Mouse (Mus musculus) neural tube, embryonic 11.5 days (tissue): ENCODE results near the gene Sept1. TPM values are rescaled to one million over a fixed set of nuclear protein-coding genes. Genes with fewer than 3 reads are reported as not detected.
"Not testable (repeated sequence)": the region's sequence is repeated elsewhere in the genome, so short reads cannot be mapped to it uniquely, and the experiment has no call there.

ENCODE experiments used
- ATAC-seq: fragments of 200-750 bp; cut with Nextera tagmentation; 2 replicates; pipeline ENCODE4 v1.8.0; 2017; ENCODE audit warnings: moderate number of reproducible peaks, mild to moderate bottlenecking, moderate TSS enrichment, moderate library complexity; ENCODE audit not compliant: insufficient read depth, low FRiP score, low TSS enrichment
- DNase-seq: peaks from one replicate; pipeline ENCODE4 v3.0.0-alpha.2; 2015; ENCODE audit warnings: low spot score
- H3K27ac ChIP-seq: fragments of 300-500 bp; sonication (generic); 2 replicates; pipeline ENCODE4 v1.5.1; 2014; ENCODE audit warnings: low read depth, mild to moderate bottlenecking, low read length
- H3K27me3 ChIP-seq: fragments of 300-500 bp; sonication (generic); 2 replicates; pipeline ENCODE4 v1.6.1; 2014; ENCODE audit warnings: mild to moderate bottlenecking, low read length, mixed read lengths; ENCODE audit not compliant: control insufficient read depth, insufficient read depth
- H3K36me3 ChIP-seq: fragments of 300-500 bp; sonication (generic); 2 replicates; pipeline ENCODE4 v1.6.1; 2014; ENCODE audit warnings: mild to moderate bottlenecking, low read length, moderate library complexity, mixed read lengths; ENCODE audit not compliant: control insufficient read depth, insufficient read depth
- H3K4me1 ChIP-seq: fragments of 300-500 bp; sonication (generic); 2 replicates; pipeline ENCODE4 v1.6.1; 2014; ENCODE audit warnings: low read length, mixed read lengths; ENCODE audit not compliant: control insufficient read depth, insufficient read depth
- H3K4me2 ChIP-seq: fragments of 300-500 bp; sonication (generic); 2 replicates; pipeline ENCODE4 v1.6.1; 2014; ENCODE audit warnings: low read depth, mild to moderate bottlenecking, moderate library complexity
- H3K4me3 ChIP-seq: fragments of 300-500 bp; sonication (generic); 2 replicates; pipeline ENCODE4 v1.5.1; 2014; ENCODE audit warnings: low read depth, low read length
- H3K9ac ChIP-seq: fragments of 300-500 bp; sonication (generic); 2 replicates; pipeline ENCODE4 v1.6.1; 2014; ENCODE audit warnings: mild to moderate bottlenecking, low read length
- H3K9me3 ChIP-seq: fragments of 300-500 bp; sonication (generic); 2 replicates; pipeline ENCODE4 v1.6.1; 2016; ENCODE audit warnings: low read length; ENCODE audit not compliant: control insufficient read depth
- WGBS: fragments of 180-500 bp; shearing (Covaris S2); extraction: QIAGEN DNeasy Blood & Tissue Kit; methylation state at CpG from one replicate; pipeline ENCODE4 v1.1.7; 2014; 5-methylcytosine and 5-hydroxymethylcytosine counted together
- polyA plus RNA-seq: library from polyadenylated mRNA; unstranded; fragments of >200 nt; fragmentation: Nextera tagmentation; extraction: Ambion mirVana; gene quantifications from 2 replicates; pipeline ENCODE4 v1.2.1, GENCODE M21; 2014

Gene Sept1
- polyA plus RNA-seq, 1 experiment from 2014 or later, result 22.0 TPM

DNA sequence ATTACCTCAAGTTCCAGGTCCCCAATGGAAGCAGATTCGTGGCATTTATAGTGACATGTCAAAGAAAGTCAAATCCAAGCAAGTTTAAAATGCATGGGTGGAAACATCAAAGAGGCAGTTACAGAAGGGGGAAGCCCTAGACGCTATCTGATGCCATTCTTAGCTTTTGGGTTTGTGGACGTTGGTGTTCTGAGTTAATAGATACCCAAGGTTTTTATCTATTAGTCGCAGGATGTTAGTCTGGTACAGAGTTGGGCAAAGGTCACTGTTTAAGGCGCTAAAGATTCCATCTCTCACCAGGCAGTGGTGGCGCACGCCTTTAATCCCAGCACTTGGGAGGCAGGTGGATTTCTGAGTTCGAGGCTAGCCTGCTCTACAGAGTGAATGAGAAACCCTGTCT is 49.6 kb downstream of the Sept1 start:
- Histone ChIP-seq H3K4me1 (no peaks in the 10 kb centered on the region), H3K27me3 (no peaks in the 10 kb centered on the region), H3K27ac (no peak overlapping the region), H3K4me3 (no peak overlapping the region), H3K36me3 (no peaks in the 10 kb centered on the region), H3K9ac (no peak overlapping the region), H3K4me2 (no peak overlapping the region), H3K9me3 (no peaks in the 10 kb centered on the region)
- no peak for ATAC-seq
- WGBS, result 84% methylated on average over 8 of the region's 8 CpGs
- DNase-seq, result no peak

DNA sequence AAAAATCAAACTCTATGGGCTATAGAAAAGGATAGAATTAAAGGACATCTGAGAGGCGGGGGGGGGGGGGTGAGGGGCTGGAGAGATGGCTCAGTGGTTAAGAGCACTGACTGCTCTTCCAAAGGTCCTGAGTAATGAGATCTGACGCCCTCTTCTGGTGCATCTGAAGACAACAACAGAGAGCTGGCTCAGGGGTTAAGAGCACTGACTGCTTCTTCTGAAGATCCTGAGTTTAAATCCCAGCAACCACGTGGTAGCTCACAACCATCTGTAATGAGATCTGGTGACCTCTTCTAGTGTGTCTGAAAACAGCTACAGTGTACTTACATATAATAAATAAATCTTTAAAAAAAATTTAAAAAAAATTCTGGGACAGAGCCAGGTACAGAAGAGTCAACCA is 51.2 kb downstream of the Sept1 start:
- H3K9ac ChIP-seq, ATAC-seq, H3K27me3 ChIP-seq, H3K4me2 ChIP-seq, H3K36me3 ChIP-seq, H3K9me3 ChIP-seq, H3K4me1 ChIP-seq, DNase-seq, H3K27ac ChIP-seq, H3K4me3 ChIP-seq: not testable (repeated sequence)
- WGBS, result 42% methylated on average over 3 of the region's 3 CpGs

DNA sequence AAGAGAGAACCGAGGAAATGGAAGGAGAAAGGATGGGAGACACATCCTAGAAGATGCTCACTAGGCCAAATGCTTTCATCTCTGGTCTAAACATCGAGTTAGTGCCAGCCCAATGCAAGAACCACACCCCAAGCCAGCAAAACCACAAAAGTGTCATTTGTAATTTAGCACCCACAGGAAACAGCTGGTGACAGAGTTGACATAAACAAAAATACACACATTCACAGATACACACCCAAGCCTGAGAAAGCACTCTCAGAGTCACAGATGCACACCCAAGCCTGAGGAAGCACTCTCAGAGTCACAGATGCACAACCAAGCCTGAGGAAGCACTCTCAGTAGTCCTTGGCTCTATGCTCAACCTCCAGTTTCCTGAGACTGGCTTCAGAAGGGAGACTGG is 52.1 kb downstream of the Sept1 start:
- ATAC-seq, result no peak
- Histone ChIP-seq H3K36me3 (no peaks in the 10 kb centered on the region), H3K9me3 (no peaks in the 10 kb centered on the region), H3K4me1 (no peaks in the 10 kb centered on the region), H3K27ac (no peak overlapping the region), H3K4me3 (no peak overlapping the region), H3K9ac (no peak overlapping the region), H3K27me3 (no peaks in the 10 kb centered on the region), H3K4me2 (no peak overlapping the region)
- WGBS, result 73% methylated on average over 2 of the region's 2 CpGs
- DNase-seq, result no peak

DNA sequence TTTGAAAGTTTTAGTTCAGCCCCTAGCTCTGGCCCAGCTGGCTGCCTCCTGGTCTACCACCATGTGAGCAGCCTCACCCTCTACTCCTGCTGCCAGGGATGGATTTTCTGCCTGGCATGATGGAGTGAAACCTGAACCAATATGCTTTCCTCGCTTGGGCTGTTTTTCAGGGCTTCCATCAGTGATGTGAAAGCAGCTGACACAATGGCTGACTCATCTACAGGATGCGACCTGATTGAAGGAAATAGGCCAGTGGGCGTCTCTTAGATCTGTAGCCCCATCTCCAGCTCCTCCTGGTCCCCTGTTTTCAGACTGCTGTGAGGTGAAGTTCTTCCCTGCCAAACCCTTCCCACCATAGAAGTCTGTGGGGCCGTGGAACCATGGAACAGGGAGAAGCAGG is 56.0 kb downstream of the Sept1 start:
- Histone ChIP-seq H3K4me2 (no peak overlapping the region), H3K4me1 (no peaks in the 10 kb centered on the region), H3K36me3 (no peaks in the 10 kb centered on the region), H3K9me3 (no peaks in the 10 kb centered on the region), H3K4me3 (no peak overlapping the region), H3K27ac (no peak overlapping the region), H3K27me3 (no peaks in the 10 kb centered on the region), H3K9ac (no peak overlapping the region)
- 72% methylated on average over 4 of the region's 4 CpGs for WGBS
- DNase-seq (no peak), ATAC-seq (no peak)

DNA sequence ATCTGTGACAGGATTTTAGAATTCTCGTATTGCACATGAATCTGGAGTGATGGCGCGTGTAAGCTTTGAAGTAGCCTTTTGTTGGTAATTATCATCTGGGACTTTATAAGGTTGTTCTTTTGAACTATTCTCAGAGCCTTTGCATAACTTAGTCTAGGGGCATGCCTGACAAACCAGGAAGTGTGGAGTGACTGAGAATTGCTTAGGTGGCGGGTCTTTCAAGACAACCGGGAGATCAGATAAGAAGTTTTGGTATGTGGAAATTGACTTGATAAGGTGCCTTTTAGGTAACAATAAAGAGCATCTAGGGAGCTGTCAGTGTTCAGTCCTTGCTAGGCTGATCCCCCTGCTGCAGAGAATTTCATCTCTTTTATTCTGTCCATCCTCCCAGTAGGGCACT is 66.4 kb downstream of the Sept1 start:
- 92% methylated on average over 5 of the region's 5 CpGs for WGBS
- no peak overlapping the region for H3K4me2 ChIP-seq
- H3K4me1 ChIP-seq, result no peaks in the 10 kb centered on the region
- no peak overlapping the region for H3K27ac ChIP-seq
- DNase-seq (no peak), ATAC-seq (no peak)
- H3K36me3 ChIP-seq, result no peaks in the 10 kb centered on the region
- H3K4me3 ChIP-seq, result no peak overlapping the region
- no peaks in the 10 kb centered on the region for H3K9me3 ChIP-seq
- no peak overlapping the region for H3K9ac ChIP-seq
- no peaks in the 10 kb centered on the region for H3K27me3 ChIP-seq

DNA sequence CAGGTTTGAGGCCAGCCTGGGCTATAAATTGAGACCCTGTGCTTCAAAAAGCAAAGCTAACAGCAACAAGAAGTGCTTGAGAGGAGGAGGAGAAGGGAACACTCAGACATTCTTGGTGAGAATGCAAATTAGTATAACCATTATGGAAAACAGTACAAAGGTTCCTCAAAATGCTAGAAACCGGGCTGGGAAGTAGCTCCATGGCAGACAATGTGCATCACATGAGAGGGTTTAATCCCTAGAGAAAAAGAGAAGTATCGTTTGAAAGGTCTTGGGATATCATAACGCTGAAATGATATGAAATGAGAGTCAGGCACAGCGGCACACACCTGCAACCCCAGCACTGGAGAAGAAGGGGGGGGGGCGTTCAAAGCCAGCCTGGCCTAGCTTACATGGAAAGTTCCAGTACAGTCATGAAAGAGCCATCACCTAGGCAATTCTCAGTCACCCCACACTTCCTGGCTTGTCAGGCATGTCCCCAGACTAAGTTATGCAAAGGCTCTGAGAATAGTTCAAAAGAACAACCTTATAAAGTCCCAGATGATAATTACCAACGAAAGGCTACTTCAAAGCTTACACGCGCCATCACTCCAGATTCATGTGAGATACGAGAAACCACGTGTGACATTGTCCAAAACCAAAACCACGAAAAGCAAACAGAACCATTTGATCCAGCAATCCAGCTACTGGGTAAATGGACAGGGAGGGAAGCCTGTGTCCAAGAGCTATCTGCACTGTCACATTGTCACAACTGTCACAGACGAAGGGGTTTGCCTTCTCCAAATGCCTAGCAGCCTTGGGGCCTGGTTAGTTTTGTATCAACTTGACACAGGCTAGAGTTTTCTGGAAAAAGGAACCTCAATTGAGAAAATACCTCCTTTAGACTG is 67.1 kb downstream of the Sept1 start:
- ATAC-seq (no peak), DNase-seq (no peak)
- no peaks in the 10 kb centered on the region for H3K4me1 ChIP-seq
- no peak overlapping the region for H3K4me3 ChIP-seq
- H3K27ac ChIP-seq, result no peak overlapping the region
- H3K9ac ChIP-seq, result no peak overlapping the region
- H3K27me3 ChIP-seq, result no peaks in the 10 kb centered on the region
- no peaks in the 10 kb centered on the region for H3K36me3 ChIP-seq
- no peak overlapping the region for H3K4me2 ChIP-seq
- H3K9me3 ChIP-seq, result no peaks in the 10 kb centered on the region
- 90% methylated on average over 12 of the region's 12 CpGs for WGBS

Other genes starting within 250 kb of the Sept1 start
- 3.0 and 4.2 TPM in 2 replicates for gene Mvp, start 218.5 kb downstream of the Sept1 start, polyA plus RNA-seq
- gene Pagr1b, start 216.6 kb downstream of the Sept1 start, polyA plus RNA-seq, result 1.1 TPM in 1 of 2 replicates, not detected in the other
- 99.6 and 105 TPM in 2 replicates for gene Pagr1a, start 215.8 kb downstream of the Sept1 start, polyA plus RNA-seq
- gene Gm42742, start 212.0 kb downstream of the Sept1 start, polyA plus RNA-seq, result 14.3 and 19.4 TPM in 2 replicates
- 6.2 and 6.9 TPM in 2 replicates for gene Prrt2, start 211.9 kb downstream of the Sept1 start, polyA plus RNA-seq
- 90.8 and 94.5 TPM in 2 replicates for gene Maz, start 206.1 kb downstream of the Sept1 start, polyA plus RNA-seq
- gene Kif22, start 190.7 kb downstream of the Sept1 start, polyA plus RNA-seq, result 156 and 168 TPM in 2 replicates
- not detected in 2 replicates for gene Zg16, start 145.8 kb downstream of the Sept1 start, polyA plus RNA-seq
- 1.0 and 1.1 TPM in 2 replicates for gene AI467606, start 141.8 kb downstream of the Sept1 start, polyA plus RNA-seq
- gene Qprt, start 110.9 kb downstream of the Sept1 start, polyA plus RNA-seq, result 1.8 and 2.0 TPM in 2 replicates
- 0.27 TPM in 1 of 2 replicates, not detected in the other for gene Spn, start 95.3 kb downstream of the Sept1 start, polyA plus RNA-seq
- 91.6 and 92.0 TPM in 2 replicates for gene Cd2bp2, start 37.1 kb downstream of the Sept1 start, polyA plus RNA-seq
- 23.9 and 28.8 TPM in 2 replicates for gene Tbc1d10b, start 24.7 kb downstream of the Sept1 start, polyA plus RNA-seq
- gene Mylpf, start 24.2 kb downstream of the Sept1 start, polyA plus RNA-seq, result 87.1 and 113 TPM in 2 replicates
- gene Zfp553, start 69 bp downstream of the Sept1 start, polyA plus RNA-seq, result 28.7 and 31.4 TPM in 2 replicates
- 53.2 and 54.5 TPM in 2 replicates for gene Zfp771, start 11.1 kb upstream of the Sept1 start, polyA plus RNA-seq
- 205 and 228 TPM in 2 replicates for gene Dctpp1, start 27.6 kb upstream of the Sept1 start, polyA plus RNA-seq
- gene Sephs2, start 40.9 kb upstream of the Sept1 start, polyA plus RNA-seq, result 78.0 and 79.2 TPM in 2 replicates
- gene Itgal, start 63.1 kb upstream of the Sept1 start, polyA plus RNA-seq, result 1.2 and 1.4 TPM in 2 replicates
- gene Zfp768, start 112.5 kb upstream of the Sept1 start, polyA plus RNA-seq, result 5.1 and 7.0 TPM in 2 replicates
- gene Zfp747, start 142.9 kb upstream of the Sept1 start, polyA plus RNA-seq, result 9.4 and 9.8 TPM in 2 replicates
- 6.5 and 8.9 TPM in 2 replicates for gene 9130019O22Rik, start 154.0 kb upstream of the Sept1 start, polyA plus RNA-seq
- 7.1 and 8.1 TPM in 2 replicates for gene E430018J23Rik, start 160.5 kb upstream of the Sept1 start, polyA plus RNA-seq
- gene Zfp764, start 173.7 kb upstream of the Sept1 start, polyA plus RNA-seq, result 7.5 and 7.6 TPM in 2 replicates
- gene Zfp688, start 188.9 kb upstream of the Sept1 start, polyA plus RNA-seq, result 31.6 and 33.9 TPM in 2 replicates
- 11.7 and 16.4 TPM in 2 replicates for gene Zfp689, start 216.0 kb upstream of the Sept1 start, polyA plus RNA-seq
- 55.5 and 71.8 TPM in 2 replicates for gene Prr14, start 226.5 kb upstream of the Sept1 start, polyA plus RNA-seq
- 15.4 and 17.1 TPM in 2 replicates for gene Fbrs, start 246.1 kb upstream of the Sept1 start, polyA plus RNA-seq